Mouse (Mus musculus): ENCODE measurements around the gene Copz1. TPM values are rescaled to one million over a fixed set of nuclear protein-coding genes. Genes with fewer than 3 reads are reported as not detected.
"Not testable (repeated sequence)": the region's sequence is repeated elsewhere in the genome, so short reads cannot be mapped to it uniquely, and the experiment has no call there.

Gene Copz1
- polyA plus RNA-seq, 1 experiment from 2014 or later: 162 TPM

GRCm38 (mm10) chr15:103242885-103243284, 29.6 kb upstream of the Copz1 start:
- DNase-seq (ENCODE audit: low spot score) (no peak), ATAC-seq (no peak)
- Histone ChIP-seq H3K9ac (replicated peaks; ENCODE audit: low read depth) (no peak overlapping the region), H3K9me3 (ENCODE audit: low read length) (no peaks in the 10 kb centered on the region), H3K36me3 (ENCODE audit: insufficient read depth, low read length) (peaks cover 23% of the 10 kb centered on the region), H3K4me1 (ENCODE audit: insufficient read depth, low read depth, low read length) (no peaks in the 10 kb centered on the region), H3K4me3 (ENCODE audit: low read depth, low read length) (no peak overlapping the region), H3K4me2 (replicated peaks; ENCODE audit: low read depth, low read length) (no peak overlapping the region; the same call in 1 of the 2 replicates), H3K27me3 (replicated peaks; ENCODE audit: insufficient read depth, low read length) (no peaks in the 10 kb centered on the region), H3K27ac (ENCODE audit: low read length) (no peak overlapping the region)
- 48% methylated on average over 8 of the region's 8 CpGs for WGBS
- TF ChIP-seq CTCF (IDR thresholded peaks at IDR 0.05) (no peak), EP300 (IDR thresholded peaks at IDR 0.05) (no peak)

GRCm38 (mm10) chr15:103245616-103246015, 26.9 kb upstream of the Copz1 start:
- TF ChIP-seq EP300 (IDR thresholded peaks at IDR 0.05) (no peak), CTCF (IDR thresholded peaks at IDR 0.05) (no peak)
- no peaks in the 10 kb centered on the region for H3K27me3 ChIP-seq (replicated peaks; ENCODE audit: insufficient read depth, low read length)
- WGBS: 63% methylated on average over 6 of the region's 6 CpGs
- H3K4me1 ChIP-seq (ENCODE audit: insufficient read depth, low read depth, low read length): no peaks in the 10 kb centered on the region
- peaks cover 32% of the 10 kb centered on the region for H3K36me3 ChIP-seq (ENCODE audit: insufficient read depth, low read length)
- no peak for ATAC-seq
- no peaks in the 10 kb centered on the region for H3K9me3 ChIP-seq (ENCODE audit: low read length)
- no peak overlapping the region for H3K9ac ChIP-seq (replicated peaks; ENCODE audit: low read depth)
- no peak overlapping the region for H3K4me3 ChIP-seq (ENCODE audit: low read depth, low read length)
- H3K27ac ChIP-seq (ENCODE audit: low read length): no peak overlapping the region
- no peak overlapping the region for H3K4me2 ChIP-seq (replicated peaks; ENCODE audit: low read depth, low read length)
- no peak for DNase-seq (ENCODE audit: low spot score)

DNA sequence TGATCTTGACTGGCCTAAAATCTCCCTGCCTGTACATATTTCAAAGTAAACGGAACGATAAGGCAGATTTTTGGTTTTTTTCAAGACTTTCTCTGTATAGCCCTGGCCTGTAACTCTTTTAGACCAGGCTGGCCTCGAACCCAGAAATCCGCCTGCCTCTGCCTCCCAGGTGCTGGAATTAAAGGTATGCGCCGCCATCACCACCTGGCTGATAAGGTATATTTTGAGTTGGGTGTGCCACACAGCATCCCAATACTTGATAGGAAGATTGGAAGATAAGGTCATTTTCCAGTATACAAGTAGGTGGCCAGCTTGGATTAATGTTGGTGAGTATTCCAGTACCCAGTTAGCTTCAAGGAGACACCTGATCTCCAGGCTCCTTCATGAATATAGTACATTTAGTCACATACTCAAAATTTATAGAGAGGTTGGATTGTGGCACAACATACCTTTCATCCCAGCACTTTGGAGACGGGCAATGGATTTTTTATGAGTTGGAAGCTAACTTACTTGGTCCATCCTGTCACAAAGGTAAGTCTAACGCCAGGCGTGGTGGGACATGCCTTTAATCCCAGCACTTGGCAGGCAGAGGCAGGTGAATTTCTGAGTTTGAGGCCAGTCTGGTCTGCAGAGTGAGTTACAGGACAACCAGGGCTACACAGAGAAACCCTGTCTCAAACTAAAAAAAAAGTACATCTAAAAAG, 25.3 kb upstream of the Copz1 start:
- H3K27ac ChIP-seq (ENCODE audit: low read length): no peak overlapping the region
- no peak overlapping the region for H3K9ac ChIP-seq (replicated peaks; ENCODE audit: low read depth)
- ATAC-seq (no peak), DNase-seq (ENCODE audit: low spot score) (no peak)
- no peaks in the 10 kb centered on the region for H3K4me1 ChIP-seq (ENCODE audit: insufficient read depth, low read depth, low read length)
- H3K4me3 ChIP-seq (ENCODE audit: low read depth, low read length): no peak overlapping the region
- peaks cover 32% of the 10 kb centered on the region for H3K36me3 ChIP-seq (ENCODE audit: insufficient read depth, low read length)
- TF ChIP-seq CTCF (IDR thresholded peaks at IDR 0.05) (no peak), EP300 (IDR thresholded peaks at IDR 0.05) (no peak)
- H3K4me2 ChIP-seq (replicated peaks; ENCODE audit: low read depth, low read length): no peak overlapping the region
- 82% methylated on average over 9 of the region's 9 CpGs for WGBS
- H3K9me3 ChIP-seq (ENCODE audit: low read length): no peaks in the 10 kb centered on the region
- H3K27me3 ChIP-seq (replicated peaks; ENCODE audit: insufficient read depth, low read length): no peaks in the 10 kb centered on the region

DNA sequence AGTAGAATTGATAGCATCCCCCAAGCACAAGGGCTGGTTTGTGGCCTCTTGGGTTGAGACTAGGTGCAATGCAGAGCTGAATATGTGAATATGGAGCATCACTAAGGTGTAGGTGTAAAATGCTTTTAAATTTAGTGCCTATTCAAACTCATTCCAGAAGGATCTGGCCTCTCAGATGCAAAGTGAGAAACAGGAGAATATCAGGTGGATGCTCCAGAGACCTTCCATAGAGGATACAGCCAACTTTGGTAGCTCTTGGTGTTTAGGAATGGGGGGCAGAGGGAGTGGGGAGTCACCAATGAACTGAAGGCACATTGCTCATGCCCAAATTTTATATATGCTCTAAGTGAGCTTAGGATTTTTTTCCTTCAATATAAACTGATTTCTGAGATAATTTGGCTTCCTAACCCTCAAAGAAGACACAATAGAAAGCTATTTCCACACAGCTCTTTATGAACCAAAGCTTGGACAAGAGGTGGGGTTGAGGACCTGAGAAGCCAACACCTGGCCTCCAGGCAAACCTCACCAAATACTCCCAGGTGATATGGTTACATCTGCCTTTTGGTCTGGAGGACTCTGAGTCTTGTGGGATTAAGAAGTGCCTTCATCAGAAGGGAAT, 24.6 kb upstream of the Copz1 start:
- Histone ChIP-seq H3K27ac (ENCODE audit: low read length) (no peak overlapping the region), H3K9me3 (ENCODE audit: low read length) (no peaks in the 10 kb centered on the region)
- TF ChIP-seq CTCF (IDR thresholded peaks at IDR 0.05) (no peak), EP300 (IDR thresholded peaks at IDR 0.05) (no peak)

DNA sequence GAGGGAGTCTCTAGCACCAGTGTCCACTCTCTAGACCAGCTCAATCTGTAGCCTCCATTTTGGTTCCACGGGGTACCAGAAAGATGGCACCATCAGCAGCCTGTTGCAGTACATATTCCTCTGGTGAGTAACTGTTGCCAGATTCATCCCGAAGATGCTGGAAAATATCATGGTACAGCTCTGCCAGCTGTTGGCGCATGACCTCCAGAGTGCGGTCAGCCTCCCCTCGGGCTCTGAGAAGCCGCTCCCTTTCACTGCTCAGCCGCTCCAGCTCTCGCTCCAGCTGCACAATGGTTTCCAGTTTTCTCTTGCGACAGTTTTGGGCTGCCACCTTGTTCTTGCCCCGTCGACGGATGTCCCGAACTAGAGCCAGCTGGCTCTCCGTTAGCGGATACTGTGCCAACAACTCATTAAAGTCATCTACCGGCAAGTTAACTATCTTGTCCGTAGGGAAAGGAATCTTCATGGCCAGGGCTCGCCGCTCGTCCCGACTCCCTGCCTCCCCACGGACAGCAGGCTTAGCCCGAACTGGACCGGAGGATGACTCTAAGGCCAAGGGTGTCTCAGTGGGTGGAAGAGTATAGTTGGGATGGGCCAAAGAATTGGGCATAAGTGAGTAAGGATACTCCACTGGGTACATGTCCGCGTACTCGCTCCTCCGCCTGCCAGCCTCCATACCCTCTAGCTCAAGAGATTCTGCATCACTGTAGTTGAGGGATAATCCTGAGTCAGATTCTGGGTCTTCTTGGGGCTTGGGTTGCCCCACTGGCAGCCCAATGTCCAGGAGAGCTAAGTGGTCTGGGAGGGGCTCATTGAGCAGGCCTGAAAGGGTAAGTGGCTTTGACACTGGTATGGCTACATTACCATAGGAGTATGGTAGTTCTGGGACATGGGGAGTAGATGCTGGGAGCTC, 23.9 kb upstream of the Copz1 start:
- DNase-seq (ENCODE audit: low spot score) (no peak), ATAC-seq (no peak)
- Histone ChIP-seq H3K9me3 (ENCODE audit: low read length) (no peaks in the 10 kb centered on the region), H3K4me1 (ENCODE audit: insufficient read depth, low read depth, low read length) (no peaks in the 10 kb centered on the region), H3K4me3 (ENCODE audit: low read depth, low read length) (no peak overlapping the region), H3K27me3 (replicated peaks; ENCODE audit: insufficient read depth, low read length) (no peaks in the 10 kb centered on the region), H3K4me2 (replicated peaks; ENCODE audit: low read depth, low read length) (no peak overlapping the region), H3K27ac (ENCODE audit: low read length) (no peak overlapping the region), H3K9ac (replicated peaks; ENCODE audit: low read depth) (no peak overlapping the region), H3K36me3 (ENCODE audit: insufficient read depth, low read length) (peaks cover 26% of the 10 kb centered on the region)
- 70% methylated on average over 28 of the region's 28 CpGs for WGBS
- TF ChIP-seq CTCF (IDR thresholded peaks at IDR 0.05) (no peak), EP300 (IDR thresholded peaks at IDR 0.05) (no peak)

More for the DNA sequence above, 24.6 kb upstream of the Copz1 start:
- Histone ChIP-seq H3K4me2 (replicated peaks; ENCODE audit: low read depth, low read length) (no peak overlapping the region), H3K27me3 (replicated peaks; ENCODE audit: insufficient read depth, low read length) (no peaks in the 10 kb centered on the region), H3K9ac (replicated peaks; ENCODE audit: low read depth) (no peak overlapping the region), H3K36me3 (ENCODE audit: insufficient read depth, low read length) (peaks cover 27% of the 10 kb centered on the region), H3K4me1 (ENCODE audit: insufficient read depth, low read depth, low read length) (no peaks in the 10 kb centered on the region), H3K4me3 (ENCODE audit: low read depth, low read length) (no peak overlapping the region)
- DNase-seq (ENCODE audit: low spot score) (no peak), ATAC-seq (no peak)

DNA sequence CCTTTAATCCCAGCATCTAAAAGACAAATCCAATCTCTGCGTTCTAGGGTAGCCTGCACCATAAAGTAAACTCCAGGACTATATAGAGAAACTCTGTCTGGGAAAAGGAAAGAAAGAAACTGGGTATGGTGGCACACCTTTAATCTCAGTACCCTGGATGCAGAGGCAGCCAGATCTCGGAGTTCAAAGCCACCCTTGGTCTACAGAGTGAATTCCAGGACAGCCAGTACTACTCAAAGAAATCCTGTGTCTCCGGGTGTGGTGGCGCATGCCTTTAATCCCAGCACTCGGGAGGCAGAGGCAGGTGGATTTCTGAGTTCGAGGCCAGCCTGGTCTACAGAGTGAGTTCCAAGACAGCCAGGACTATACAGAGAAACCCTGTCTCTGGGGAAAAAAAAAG, 23.0 kb upstream of the Copz1 start:
- H3K4me1 ChIP-seq (ENCODE audit: insufficient read depth, low read depth, low read length); H3K27ac ChIP-seq (ENCODE audit: low read length); ATAC-seq; H3K4me3 ChIP-seq (ENCODE audit: low read depth, low read length); DNase-seq (ENCODE audit: low spot score); H3K27me3 ChIP-seq (replicated peaks; ENCODE audit: insufficient read depth, low read length); H3K9ac ChIP-seq (replicated peaks; ENCODE audit: low read depth); H3K9me3 ChIP-seq (ENCODE audit: low read length); H3K4me2 ChIP-seq (replicated peaks; ENCODE audit: low read depth, low read length): not testable (repeated sequence)
- H3K36me3 ChIP-seq (ENCODE audit: insufficient read depth, low read length): peaks cover 26% of the 10 kb centered on the region
- 80% methylated on average over 6 of the region's 6 CpGs for WGBS

Data from lung, postnatal 0 days (tissue).